Mouse (Mus musculus): ENCODE results near the gene Zfp583. TPM values are rescaled to one million over a fixed set of nuclear protein-coding genes. Genes with fewer than 3 reads are reported as not detected.
A peak's percentile ranks its signal among the peaks of the same experiment; 100 is the strongest.

Gene Zfp583
- polyA plus RNA-seq, 1 experiment from 2014 or later = 13.6 TPM

DNA sequence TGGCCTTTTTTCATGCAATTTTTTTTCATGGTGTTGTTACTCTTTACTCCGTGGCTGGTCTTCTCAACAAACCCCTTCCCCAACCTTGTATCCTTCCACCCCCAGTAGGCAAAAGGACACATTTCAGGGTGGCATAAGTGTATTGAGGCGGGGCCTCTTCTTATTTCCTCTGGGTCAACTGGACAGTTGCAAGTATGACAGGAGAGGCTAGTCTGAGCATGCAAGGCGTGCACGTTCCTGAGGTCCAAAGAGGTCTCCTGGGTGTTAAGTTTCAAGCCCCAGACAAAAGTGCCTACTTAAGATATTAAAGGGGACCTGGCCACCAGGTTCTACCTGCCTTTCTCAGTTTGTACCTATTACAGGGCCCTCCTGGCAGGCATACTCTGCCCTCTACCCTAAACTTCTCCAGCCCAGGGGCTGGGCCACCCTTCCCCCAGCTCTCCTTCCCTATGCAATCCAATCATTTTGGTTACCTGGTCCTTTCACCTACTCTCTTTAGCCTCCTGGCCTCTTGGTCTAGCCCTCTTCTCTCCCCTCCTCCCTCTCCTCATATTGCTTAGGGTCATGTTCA lies 46.6 kb downstream of the Zfp583 start:
- WGBS = 85% methylated on average over 4 of the region's 4 CpGs
- Histone ChIP-seq H3K27ac (replicated peaks) (peak overlapping the region; percentile 98; the same call in 1 of the 2 replicates), H3K4me3 (no peak overlapping the region)

DNA sequence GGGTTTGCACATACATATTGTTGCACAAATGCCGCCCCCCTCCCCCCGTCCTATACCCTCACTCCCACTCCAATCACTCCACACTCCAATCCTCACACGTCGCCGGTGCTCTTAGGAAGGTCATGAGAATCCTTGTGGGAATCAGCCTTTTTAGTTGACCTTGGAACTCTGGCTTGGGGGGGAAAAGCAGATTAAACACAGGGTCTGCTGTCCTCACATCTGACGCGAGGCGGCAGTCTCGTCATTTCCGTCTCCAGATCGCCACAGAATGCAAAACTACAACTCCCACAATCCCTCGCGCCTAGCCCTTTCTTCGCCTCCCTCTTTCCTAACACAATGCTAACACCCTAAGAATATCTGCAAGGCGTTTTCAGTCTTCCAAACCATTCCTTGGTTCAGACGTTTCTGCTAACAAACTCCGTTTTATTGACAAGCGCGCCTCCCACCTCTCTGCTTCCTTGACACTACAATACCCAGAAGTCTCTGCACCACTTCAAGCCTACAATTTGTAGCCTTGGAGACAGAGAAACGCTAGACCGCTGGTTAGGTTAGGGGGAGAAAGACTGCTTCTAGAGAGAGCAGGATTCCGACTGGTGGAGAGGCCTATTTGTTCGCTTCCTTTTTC lies 47.5 kb downstream of the Zfp583 start:
- peak; percentile 72 for ATAC-seq (ENCODE audit: low FRiP score, low read depth)
- Histone ChIP-seq H3K4me3 (peak overlapping the region; percentile 58), H3K27ac (replicated peaks) (peak overlapping the region; percentile 98), H3K4me1 (replicated peaks) (peaks cover 31% of the 10 kb centered on the region), H3K9ac (peak overlapping the region; percentile 65), H3K9me3 (no peaks in the 10 kb centered on the region), H3K4me2 (peak overlapping the region; percentile 64), H3K27me3 (no peaks in the 10 kb centered on the region), H3K36me3 (no peaks in the 10 kb centered on the region)
- under 1% methylated on average over 23 of the region's 23 CpGs for WGBS

More for the DNA sequence above, 46.6 kb downstream of the Zfp583 start:
- H3K9ac ChIP-seq = no peak overlapping the region
- H3K27me3 ChIP-seq = no peaks in the 10 kb centered on the region
- no peaks in the 10 kb centered on the region for H3K36me3 ChIP-seq
- peak overlapping the region; percentile 64; the same call in 1 of the 2 replicates for H3K4me2 ChIP-seq
- ATAC-seq (ENCODE audit: low FRiP score, low read depth) = no peak
- peaks cover 36% of the 10 kb centered on the region for H3K4me1 ChIP-seq (replicated peaks)
- no peaks in the 10 kb centered on the region for H3K9me3 ChIP-seq

DNA sequence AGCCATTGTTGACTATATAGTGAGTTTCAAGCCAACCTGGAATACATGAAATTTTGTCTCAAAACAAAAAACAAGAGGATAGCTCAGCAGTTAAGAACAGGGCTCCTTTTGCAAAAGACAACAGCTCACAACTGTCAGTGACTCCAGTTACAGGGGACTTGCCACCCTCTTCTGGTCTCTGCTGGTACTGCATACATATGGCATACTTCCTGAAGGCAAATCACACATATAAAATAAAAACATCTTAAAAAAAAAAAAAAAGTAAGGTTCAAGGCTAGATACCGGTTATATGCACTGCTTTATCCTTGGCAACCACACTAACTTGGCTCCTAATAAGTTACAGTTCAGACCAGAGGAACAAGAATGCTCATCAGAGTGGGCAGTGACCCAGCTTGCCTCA lies 48.3 kb downstream of the Zfp583 start:
- Histone ChIP-seq H3K4me1 (replicated peaks) (peaks cover 23% of the 10 kb centered on the region), H3K4me3 (peak overlapping the region; percentile 58), H3K27ac (replicated peaks) (peak overlapping the region; percentile 98), H3K4me2 (peak overlapping the region; percentile 64), H3K9ac (peak overlapping the region; percentile 65), H3K27me3 (no peaks in the 10 kb centered on the region), H3K9me3 (no peaks in the 10 kb centered on the region), H3K36me3 (no peaks in the 10 kb centered on the region)
- no peak for ATAC-seq (ENCODE audit: low FRiP score, low read depth)
- WGBS = 2% methylated on average over 1 of the region's 1 CpGs

DNA sequence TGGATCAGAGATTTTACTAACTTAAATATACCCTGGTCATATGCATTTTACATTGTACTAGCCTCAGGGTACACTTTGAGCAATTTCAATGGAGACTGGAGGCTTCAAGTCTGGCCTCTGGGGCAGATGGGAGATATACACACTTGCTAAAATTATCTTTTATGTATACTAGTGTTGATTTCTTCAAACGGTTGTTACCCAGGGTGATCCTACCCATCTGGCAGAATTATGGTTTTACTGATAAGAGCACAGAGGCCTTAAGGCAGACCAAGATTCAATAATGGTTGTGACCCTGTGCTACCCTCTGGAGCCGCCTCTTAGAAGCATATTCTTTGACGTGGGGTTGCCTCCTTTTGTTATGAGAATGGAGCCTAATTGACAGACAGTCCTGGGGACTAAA lies 53.2 kb downstream of the Zfp583 start:
- 57% methylated on average over 3 of the region's 3 CpGs for WGBS
- Histone ChIP-seq H3K4me1 (replicated peaks) (0 out of 2 replicates have a peak, but pooled peaks cover 2% of the 10 kb centered on the region), H3K9ac (no peak overlapping the region), H3K27me3 (no peaks in the 10 kb centered on the region), H3K9me3 (no peaks in the 10 kb centered on the region), H3K27ac (replicated peaks) (no peak overlapping the region), H3K4me2 (no peak overlapping the region), H3K4me3 (no peak overlapping the region), H3K36me3 (no peaks in the 10 kb centered on the region)
- no peak for ATAC-seq (ENCODE audit: low FRiP score, low read depth)

DNA sequence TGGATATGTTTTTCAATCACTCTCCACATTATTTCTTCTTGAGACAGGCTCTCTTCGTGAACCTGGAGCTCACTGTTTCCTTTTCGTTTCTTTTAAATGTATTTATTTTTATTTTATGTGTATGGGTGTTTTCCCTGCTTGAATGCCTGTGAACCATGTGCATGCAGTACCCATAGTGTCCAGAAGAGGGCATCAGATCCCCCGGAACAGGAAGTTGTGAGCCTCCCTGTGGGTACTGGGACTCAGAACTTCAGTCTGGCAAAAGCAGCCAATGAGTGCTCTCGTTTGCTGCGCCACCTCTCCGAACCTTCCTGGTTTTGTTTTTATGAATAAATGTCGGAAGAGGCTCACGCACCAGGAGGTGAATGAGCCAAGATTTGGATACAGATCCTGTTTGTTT lies 65.4 kb downstream of the Zfp583 start:
- no peaks in the 10 kb centered on the region for H3K36me3 ChIP-seq
- no peak for ATAC-seq (ENCODE audit: low FRiP score, low read depth)
- H3K4me1 ChIP-seq (replicated peaks) = no peaks in the 10 kb centered on the region
- H3K9ac ChIP-seq = no peak overlapping the region
- no peaks in the 10 kb centered on the region for H3K9me3 ChIP-seq
- H3K4me2 ChIP-seq = no peak overlapping the region
- H3K27ac ChIP-seq (replicated peaks) = no peak overlapping the region
- H3K27me3 ChIP-seq = no peaks in the 10 kb centered on the region
- 63% methylated on average over 8 of the region's 8 CpGs for WGBS
- no peak overlapping the region for H3K4me3 ChIP-seq

Other genes with a start within 250 kb of the Zfp583 start
- gene Zfp787, start 175.3 kb downstream of the Zfp583 start, polyA plus RNA-seq (2015; fragmentation: Nextera tagmentation; extraction: Ambion mirVana) = 24.8 and 27.4 TPM in 2 replicates
- 87.8 and 90.1 TPM in 2 replicates for gene Zfp444, start 159.1 kb downstream of the Zfp583 start, polyA plus RNA-seq (2015; fragmentation: Nextera tagmentation; extraction: Ambion mirVana)
- not detected in 2 replicates for gene Galp, start 134.2 kb downstream of the Zfp583 start, polyA plus RNA-seq (2015; fragmentation: Nextera tagmentation; extraction: Ambion mirVana)
- gene Zscan5b, start 109.0 kb downstream of the Zfp583 start, polyA plus RNA-seq (2015; fragmentation: Nextera tagmentation; extraction: Ambion mirVana) = not detected in 2 replicates
- 0.23 and 0.41 TPM in 2 replicates for gene Epp13, start 78.6 kb downstream of the Zfp583 start, polyA plus RNA-seq (2015; fragmentation: Nextera tagmentation; extraction: Ambion mirVana)
- 16.3 and 17.6 TPM in 2 replicates for gene Zfp667, start 44.7 kb downstream of the Zfp583 start, polyA plus RNA-seq (2015; fragmentation: Nextera tagmentation; extraction: Ambion mirVana)
- gene Gm3854, start 12.5 kb upstream of the Zfp583 start, polyA plus RNA-seq (2015; fragmentation: Nextera tagmentation; extraction: Ambion mirVana) = 8.1 and 8.5 TPM in 2 replicates
- gene Zfp78, start 32.0 kb upstream of the Zfp583 start, polyA plus RNA-seq (2015; fragmentation: Nextera tagmentation; extraction: Ambion mirVana) = 3.5 and 4.9 TPM in 2 replicates
- gene Zfp28, start 52.0 kb upstream of the Zfp583 start, polyA plus RNA-seq (2015; fragmentation: Nextera tagmentation; extraction: Ambion mirVana) = 13.8 and 14.2 TPM in 2 replicates
- gene Smim17, start 67.4 kb upstream of the Zfp583 start, polyA plus RNA-seq (2015; fragmentation: Nextera tagmentation; extraction: Ambion mirVana) = 7.0 and 8.4 TPM in 2 replicates
- gene Gm20715, start 79.0 kb upstream of the Zfp583 start, polyA plus RNA-seq (2015; fragmentation: Nextera tagmentation; extraction: Ambion mirVana) = 0.05 TPM in 1 of 2 replicates, not detected in the other
- 0.14 and 0.18 TPM in 2 replicates for gene Olfr1344, start 107.4 kb upstream of the Zfp583 start, polyA plus RNA-seq (2015; fragmentation: Nextera tagmentation; extraction: Ambion mirVana)
- not detected in 2 replicates for gene Olfr1336, start 124.9 kb upstream of the Zfp583 start, polyA plus RNA-seq (2015; fragmentation: Nextera tagmentation; extraction: Ambion mirVana)
- gene Olfr1346, start 135.8 kb upstream of the Zfp583 start, polyA plus RNA-seq (2015; fragmentation: Nextera tagmentation; extraction: Ambion mirVana) = not detected in 2 replicates
- not detected in 2 replicates for gene Olfr5, start 155.7 kb upstream of the Zfp583 start, polyA plus RNA-seq (2015; fragmentation: Nextera tagmentation; extraction: Ambion mirVana)
- gene Olfr1347, start 168.5 kb upstream of the Zfp583 start, polyA plus RNA-seq (2015; fragmentation: Nextera tagmentation; extraction: Ambion mirVana) = not detected in 2 replicates
- not detected in 2 replicates for gene Olfr1348, start 177.5 kb upstream of the Zfp583 start, polyA plus RNA-seq (2015; fragmentation: Nextera tagmentation; extraction: Ambion mirVana)
- not detected in 2 replicates for gene Olfr1349, start 191.7 kb upstream of the Zfp583 start, polyA plus RNA-seq (2015; fragmentation: Nextera tagmentation; extraction: Ambion mirVana)
- not detected in 2 replicates for gene Olfr1350, start 233.6 kb upstream of the Zfp583 start, polyA plus RNA-seq (2015; fragmentation: Nextera tagmentation; extraction: Ambion mirVana)

Measured in hindbrain, embryonic 15.5 days (tissue).